Mouse (Mus musculus) hindbrain, embryonic 16.5 days (tissue): ENCODE data around the gene Slco3a1. TPM values are rescaled to one million over a fixed set of nuclear protein-coding genes. Genes with fewer than 3 reads are reported as not detected.

Experiments used
- ATAC-seq: fragments of 200-750 bp; cut with Nextera tagmentation; 2 replicates; pipeline ENCODE4 v1.8.0; 2017; ENCODE audit warnings: moderate TSS enrichment, moderate library complexity
- H3K27ac ChIP-seq: fragments of 300-500 bp; sonication (generic); 2 replicates; pipeline ENCODE4 v1.5.1; 2014; ENCODE audit warnings: low read depth, mild to moderate bottlenecking, control low read depth, low read length, moderate library complexity
- H3K27me3 ChIP-seq: fragments of 300-500 bp; sonication (generic); replicated peaks from 2 replicates; pipeline ENCODE4 v1.6.1; 2014; ENCODE audit warnings: low read length; ENCODE audit not compliant: control insufficient read depth, insufficient read depth
- H3K36me3 ChIP-seq: fragments of 300-500 bp; sonication (generic); 2 replicates; pipeline ENCODE4 v1.6.1; 2014; ENCODE audit warnings: mild to moderate bottlenecking, low read length, moderate library complexity, mixed read lengths; ENCODE audit not compliant: control insufficient read depth, insufficient read depth
- H3K4me1 ChIP-seq: fragments of 300-500 bp; sonication (generic); 2 replicates; pipeline ENCODE4 v1.6.1; 2014; ENCODE audit warnings: low read depth, low read length; ENCODE audit not compliant: control insufficient read depth, insufficient read depth
- H3K4me2 ChIP-seq: fragments of 300-500 bp; sonication (generic); 2 replicates; pipeline ENCODE4 v1.6.1; 2014; ENCODE audit warnings: mild to moderate bottlenecking, low read length, control low read depth, moderate library complexity
- H3K4me3 ChIP-seq: fragments of 300-500 bp; sonication (generic); 2 replicates; pipeline ENCODE4 v1.5.1; 2014; ENCODE audit warnings: mild to moderate bottlenecking, low read length, control low read depth, moderate library complexity
- H3K9ac ChIP-seq: fragments of 300-500 bp; sonication (generic); 2 replicates; pipeline ENCODE4 v1.6.1; 2014; ENCODE audit warnings: low read depth, mild to moderate bottlenecking, control low read depth, low read length, moderate library complexity
- H3K9me3 ChIP-seq: fragments of 300-500 bp; sonication (generic); 2 replicates; pipeline ENCODE4 v1.6.1; 2014; ENCODE audit warnings: mild to moderate bottlenecking, low read length, moderate library complexity; ENCODE audit not compliant: control insufficient read depth
- WGBS: fragments of 180-500 bp; shearing (Covaris S2); extraction: QIAGEN DNeasy Blood & Tissue Kit; methylation state at CpG from one replicate; pipeline ENCODE4 v1.1.7; 2014; 5-methylcytosine and 5-hydroxymethylcytosine counted together
- polyA plus RNA-seq: library from polyadenylated mRNA; unstranded; fragments of >200 nt; fragmentation: Nextera tagmentation; extraction: Ambion mirVana; gene quantifications from 2 replicates; pipeline ENCODE4 v1.2.1, GENCODE M21; 2015

Slco3a1 gene
- polyA plus RNA-seq, 1 experiment from 2014 or later: 18.9 TPM

GRCm38 (mm10) chr7:74314276-74314675 is 240.3 kb downstream of the Slco3a1 start:
- no peaks in the 10 kb centered on the region for H3K27me3 ChIP-seq
- WGBS: 61% methylated on average over 1 of the region's 1 CpGs
- no peak overlapping the region for H3K9ac ChIP-seq
- H3K4me3 ChIP-seq: no peak overlapping the region
- H3K27ac ChIP-seq: no peak overlapping the region
- peaks cover 3% of the 10 kb centered on the region; the same call in 1 of the 2 replicates for H3K4me1 ChIP-seq
- H3K36me3 ChIP-seq: no peaks in the 10 kb centered on the region
- ATAC-seq: no peak
- H3K9me3 ChIP-seq: no peaks in the 10 kb centered on the region
- H3K4me2 ChIP-seq: no peak overlapping the region

GRCm38 (mm10) chr7:74313279-74314105 is 241.1 kb downstream of the Slco3a1 start:
- Histone ChIP-seq H3K36me3 (no peaks in the 10 kb centered on the region), H3K9me3 (no peaks in the 10 kb centered on the region), H3K4me3 (no peak overlapping the region), H3K9ac (no peak overlapping the region), H3K4me2 (no peak overlapping the region), H3K4me1 (peaks cover 3% of the 10 kb centered on the region; the same call in 1 of the 2 replicates), H3K27ac (no peak overlapping the region), H3K27me3 (no peaks in the 10 kb centered on the region)
- WGBS: 42% methylated on average over 6 of the region's 6 CpGs
- ATAC-seq: peak; percentile 68; the same call in 1 of the 2 replicates

DNA sequence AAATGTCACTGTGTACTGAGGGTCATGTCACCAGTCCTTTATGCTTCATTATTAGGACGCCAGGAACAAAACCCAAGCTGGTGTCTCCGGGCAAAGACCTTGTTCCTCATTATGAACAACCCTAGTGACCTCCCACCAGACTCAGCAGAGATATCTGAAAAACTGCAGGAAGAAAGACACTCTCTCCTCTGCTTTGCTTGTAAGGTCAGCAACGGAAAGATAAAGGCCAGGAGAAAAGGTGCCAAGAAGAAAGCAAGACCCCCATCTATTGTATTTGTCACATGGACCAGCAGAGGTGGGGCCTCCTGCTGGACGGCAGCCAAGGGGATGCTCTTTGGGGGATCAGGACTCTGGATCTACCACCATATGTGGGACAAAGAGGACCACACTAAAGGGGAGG is 243.0 kb downstream of the Slco3a1 start:
- no peaks in the 10 kb centered on the region for H3K36me3 ChIP-seq
- H3K4me1 ChIP-seq: peaks cover 3% of the 10 kb centered on the region; the same call in 1 of the 2 replicates
- 40% methylated on average over 4 of the region's 4 CpGs for WGBS
- H3K27ac ChIP-seq: no peak overlapping the region
- H3K9me3 ChIP-seq: no peaks in the 10 kb centered on the region
- no peak overlapping the region for H3K9ac ChIP-seq
- ATAC-seq: no peak
- no peak overlapping the region for H3K4me2 ChIP-seq
- no peaks in the 10 kb centered on the region for H3K27me3 ChIP-seq
- H3K4me3 ChIP-seq: no peak overlapping the region

DNA sequence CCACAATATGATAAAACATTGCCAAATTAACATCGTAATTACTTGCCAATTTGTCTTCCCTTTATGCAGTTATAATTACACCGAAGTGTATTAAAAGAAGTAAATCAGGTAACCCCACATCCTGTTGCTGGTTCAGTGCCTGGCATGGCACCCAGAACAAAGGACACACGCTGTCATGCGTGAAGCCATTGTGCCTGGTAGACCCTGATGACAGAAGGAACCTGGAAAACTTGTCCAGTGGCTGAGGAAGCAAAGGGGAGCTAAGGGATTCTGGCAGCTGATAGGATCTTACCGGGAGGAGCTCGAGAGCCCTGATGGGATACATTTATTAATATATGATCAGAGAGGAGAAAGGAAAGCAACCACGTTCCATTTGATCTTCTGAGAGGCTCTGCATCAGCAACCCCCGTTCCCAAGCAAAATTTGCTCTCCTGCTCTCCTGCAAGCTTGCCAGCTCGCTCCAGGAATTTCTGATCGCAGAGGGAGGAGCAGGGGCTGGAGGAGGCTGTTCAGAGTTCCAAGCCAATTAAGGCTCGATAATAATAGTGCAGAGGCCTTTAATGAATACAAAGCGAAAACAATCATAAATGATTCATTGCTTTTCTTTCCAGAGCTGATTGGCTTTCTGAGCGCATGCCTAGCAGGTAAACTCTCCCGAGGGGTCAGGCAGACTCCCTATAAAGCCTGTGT is 250.8 kb downstream of the Slco3a1 start:
- peak overlapping the region; percentile 21 for H3K4me2 ChIP-seq
- no peak overlapping the region for H3K4me3 ChIP-seq
- 28% methylated on average over 14 of the region's 14 CpGs for WGBS
- H3K9me3 ChIP-seq: no peaks in the 10 kb centered on the region
- no peaks in the 10 kb centered on the region for H3K27me3 ChIP-seq
- H3K9ac ChIP-seq: peak overlapping the region; percentile 23; the same call in 1 of the 2 replicates
- peak; percentile 66 for ATAC-seq
- no peaks in the 10 kb centered on the region for H3K36me3 ChIP-seq
- peaks cover 12% of the 10 kb centered on the region for H3K4me1 ChIP-seq
- H3K27ac ChIP-seq: peak overlapping the region; percentile 74

GRCm38 (mm10) chr7:74303081-74303480 is 251.5 kb downstream of the Slco3a1 start:
- Histone ChIP-seq H3K4me2 (no peak overlapping the region), H3K27ac (peak overlapping the region; percentile 36; the same call in 1 of the 2 replicates), H3K9me3 (no peaks in the 10 kb centered on the region), H3K36me3 (no peaks in the 10 kb centered on the region), H3K27me3 (no peaks in the 10 kb centered on the region), H3K9ac (no peak overlapping the region), H3K4me3 (no peak overlapping the region), H3K4me1 (peaks cover 12% of the 10 kb centered on the region)
- 36% methylated on average over 5 of the region's 5 CpGs for WGBS
- 0 out of 2 replicates have a peak, but pooled peaks have one; percentile 37 for ATAC-seq

DNA sequence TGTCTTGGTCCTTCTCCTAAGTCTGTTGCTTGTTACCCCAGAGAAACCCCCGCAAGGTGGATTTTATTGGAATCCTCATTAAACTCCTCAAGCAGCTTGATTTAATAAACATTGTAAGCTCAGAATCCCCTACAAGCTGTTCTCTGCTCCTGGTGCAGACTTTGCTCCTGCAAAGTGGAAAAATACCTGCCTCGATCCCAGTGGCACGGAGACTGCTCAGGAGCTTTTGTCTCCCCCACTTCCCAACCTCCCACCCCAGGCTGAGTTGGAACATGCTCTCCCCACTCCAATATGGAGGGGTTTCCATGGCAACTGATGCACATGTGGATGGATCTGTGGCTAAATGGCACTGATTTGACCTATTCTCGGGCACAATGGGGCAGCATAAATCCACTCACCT is 268.0 kb downstream of the Slco3a1 start:
- no peaks in the 10 kb centered on the region for H3K9me3 ChIP-seq
- no peak overlapping the region for H3K27ac ChIP-seq
- 0 out of 2 replicates have a peak, but pooled peaks have one; percentile 42 for ATAC-seq
- H3K36me3 ChIP-seq: no peaks in the 10 kb centered on the region; the same call in 1 of the 2 replicates
- H3K4me1 ChIP-seq: no peaks in the 10 kb centered on the region
- H3K9ac ChIP-seq: no peak overlapping the region
- no peak overlapping the region for H3K4me3 ChIP-seq
- no peak overlapping the region for H3K4me2 ChIP-seq
- 53% methylated on average over 4 of the region's 4 CpGs for WGBS
- H3K27me3 ChIP-seq: no peaks in the 10 kb centered on the region

DNA sequence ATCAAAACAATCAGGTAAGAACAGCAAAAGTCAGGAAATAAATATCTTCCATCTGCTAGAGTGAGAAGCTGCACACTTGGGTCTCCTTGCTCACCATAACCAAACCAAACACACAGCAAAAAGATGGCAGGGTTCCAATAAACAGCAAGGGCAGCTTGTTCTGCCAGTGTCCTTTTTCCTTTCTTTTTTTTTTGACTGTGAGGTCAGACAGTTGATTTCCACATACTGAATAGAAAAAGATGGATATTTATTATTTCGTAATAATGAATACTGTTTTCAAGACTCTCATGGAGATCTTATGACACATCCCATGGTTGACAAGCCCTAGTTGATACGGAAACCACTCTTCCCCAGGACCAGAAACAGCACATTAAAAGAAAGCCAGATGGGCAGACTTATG is 274.2 kb downstream of the Slco3a1 start:
- Histone ChIP-seq H3K9ac (no peak overlapping the region), H3K4me1 (no peaks in the 10 kb centered on the region), H3K27me3 (no peaks in the 10 kb centered on the region), H3K27ac (no peak overlapping the region), H3K4me2 (no peak overlapping the region), H3K9me3 (no peaks in the 10 kb centered on the region), H3K4me3 (no peak overlapping the region), H3K36me3 (no peaks in the 10 kb centered on the region; the same call in 1 of the 2 replicates)
- 84% methylated on average over 2 of the region's 2 CpGs for WGBS
- no peak for ATAC-seq

DNA sequence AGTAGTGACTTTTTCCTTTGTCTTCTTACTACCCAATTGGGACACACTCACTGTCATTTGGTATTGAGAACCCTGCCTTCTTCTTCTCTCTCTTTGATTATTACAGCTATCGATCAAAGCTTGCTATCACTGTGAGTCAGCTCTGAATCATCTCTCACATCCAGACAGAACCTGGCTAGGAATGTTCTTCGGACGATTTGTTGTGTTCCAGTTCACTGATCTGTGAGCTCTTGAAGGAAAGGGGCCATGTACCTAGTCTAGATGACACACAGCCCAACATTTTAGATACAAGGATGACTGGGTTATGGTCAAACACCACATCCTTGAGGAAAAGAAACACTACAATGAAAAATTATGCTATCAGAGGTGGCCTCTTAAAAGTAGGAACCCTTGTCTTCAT is 275.2 kb downstream of the Slco3a1 start:
- H3K9me3 ChIP-seq: no peaks in the 10 kb centered on the region
- no peak overlapping the region for H3K4me3 ChIP-seq
- H3K27me3 ChIP-seq: no peaks in the 10 kb centered on the region
- no peak overlapping the region for H3K27ac ChIP-seq
- no peak for ATAC-seq
- no peak overlapping the region for H3K4me2 ChIP-seq
- no peak overlapping the region for H3K9ac ChIP-seq
- H3K36me3 ChIP-seq: no peaks in the 10 kb centered on the region; the same call in 1 of the 2 replicates
- WGBS: 92% methylated on average over 3 of the region's 3 CpGs
- no peaks in the 10 kb centered on the region for H3K4me1 ChIP-seq

GRCm38 (mm10) chr7:74270089-74270394 is 284.5 kb downstream of the Slco3a1 start:
- no peak overlapping the region for H3K27ac ChIP-seq
- H3K27me3 ChIP-seq: no peaks in the 10 kb centered on the region
- H3K4me3 ChIP-seq: no peak overlapping the region
- no peaks in the 10 kb centered on the region for H3K36me3 ChIP-seq
- ATAC-seq: no peak
- H3K9me3 ChIP-seq: no peaks in the 10 kb centered on the region
- H3K9ac ChIP-seq: no peak overlapping the region
- WGBS: 86% methylated on average over 1 of the region's 1 CpGs
- no peak overlapping the region for H3K4me2 ChIP-seq
- H3K4me1 ChIP-seq: no peaks in the 10 kb centered on the region
